Mouse (Mus musculus): ENCODE measurements at regions not wholly inside any gene's neighbourhood (a gene's known extent, or its start where the extent isn't known, plus 50 kb on each side); places are given as distances from the start of the nearest gene placed in this dataset.

- Histone ChIP-seq H3K9ac (no peak overlapping the region), H3K27me3 (no peaks in the 10 kb centered on the region), H3K36me3 (replicated peaks) (no peaks in the 10 kb centered on the region), H3K4me3 (replicated peaks) (no peak overlapping the region), H3K9me3 (replicated peaks) (no peaks in the 10 kb centered on the region), H3K27ac (replicated peaks) (no peak overlapping the region), H3K4me1 (replicated peaks) (0 out of 2 replicates have a peak, but pooled peaks cover 7% of the 10 kb centered on the region), H3K4me2 (no peak overlapping the region)
- WGBS (ENCODE audit: insufficient replicate concordance), result 32% methylated on average over 2 of the region's 2 CpGs
- ATAC-seq (ENCODE audit: insufficient read depth), result no peak
Observed at GRCm38 (mm10) chr3:22022418-22022817, 54.0 kb upstream of the Tbl1xr1 start.

- no peaks in the 10 kb centered on the region for H3K27me3 ChIP-seq
- no peaks in the 10 kb centered on the region for H3K36me3 ChIP-seq (replicated peaks)
- H3K27ac ChIP-seq (replicated peaks), result no peak overlapping the region
- no peak for ATAC-seq (ENCODE audit: insufficient read depth)
- 64% methylated on average over 6 of the region's 6 CpGs for WGBS (ENCODE audit: insufficient replicate concordance)
- no peak overlapping the region for H3K9ac ChIP-seq
- no peak overlapping the region for H3K4me2 ChIP-seq
- H3K4me3 ChIP-seq (replicated peaks), result no peak overlapping the region
- H3K4me1 ChIP-seq (replicated peaks), result 0 out of 2 replicates have a peak, but pooled peaks cover 7% of the 10 kb centered on the region
- H3K9me3 ChIP-seq (replicated peaks), result no peaks in the 10 kb centered on the region
Observed at GRCm38 (mm10) chr3:22023049-22023448, 53.4 kb upstream of the Tbl1xr1 start.

- Histone ChIP-seq H3K27me3 (no peaks in the 10 kb centered on the region), H3K36me3 (replicated peaks) (no peaks in the 10 kb centered on the region)
- 47% methylated on average over 5 of the region's 5 CpGs for WGBS (ENCODE audit: insufficient replicate concordance)
Observed at GRCm38 (mm10) chr3:22023551-22023950, 52.9 kb upstream of the Tbl1xr1 start.

GRCm38 (mm10) chr3:22024200-22024599 lies 52.3 kb upstream of the Tbl1xr1 start:
- H3K4me2 ChIP-seq, result no peak overlapping the region

More at GRCm38 (mm10) chr3:22023551-22023950, 52.9 kb upstream of the Tbl1xr1 start:
- Histone ChIP-seq H3K9me3 (replicated peaks) (no peaks in the 10 kb centered on the region), H3K9ac (no peak overlapping the region), H3K4me2 (no peak overlapping the region), H3K27ac (replicated peaks) (no peak overlapping the region), H3K4me1 (replicated peaks) (0 out of 2 replicates have a peak, but pooled peaks cover 7% of the 10 kb centered on the region), H3K4me3 (replicated peaks) (no peak overlapping the region)
- no peak for ATAC-seq (ENCODE audit: insufficient read depth)

GRCm38 (mm10) chr3:22025119-22025518 lies 51.3 kb upstream of the Tbl1xr1 start:
- no peaks in the 10 kb centered on the region for H3K36me3 ChIP-seq (replicated peaks)
- no peak overlapping the region for H3K9ac ChIP-seq
- H3K4me2 ChIP-seq, result no peak overlapping the region
- no peak for ATAC-seq (ENCODE audit: insufficient read depth)
- 54% methylated on average over 6 of the region's 6 CpGs for WGBS (ENCODE audit: insufficient replicate concordance)
- no peaks in the 10 kb centered on the region for H3K9me3 ChIP-seq (replicated peaks)
- 0 out of 2 replicates have a peak, but pooled peaks cover 7% of the 10 kb centered on the region for H3K4me1 ChIP-seq (replicated peaks)
- H3K27ac ChIP-seq (replicated peaks), result no peak overlapping the region
- no peak overlapping the region for H3K4me3 ChIP-seq (replicated peaks)
- H3K27me3 ChIP-seq, result no peaks in the 10 kb centered on the region

More at GRCm38 (mm10) chr3:22024200-22024599, 52.3 kb upstream of the Tbl1xr1 start:
- H3K27ac ChIP-seq (replicated peaks), result no peak overlapping the region
- no peaks in the 10 kb centered on the region for H3K9me3 ChIP-seq (replicated peaks)
- H3K9ac ChIP-seq, result no peak overlapping the region
- H3K4me1 ChIP-seq (replicated peaks), result 0 out of 2 replicates have a peak, but pooled peaks cover 7% of the 10 kb centered on the region
- ATAC-seq (ENCODE audit: insufficient read depth), result no peak
- 26% methylated on average over 6 of the region's 6 CpGs for WGBS (ENCODE audit: insufficient replicate concordance)
- no peak overlapping the region for H3K4me3 ChIP-seq (replicated peaks)
- no peaks in the 10 kb centered on the region for H3K36me3 ChIP-seq (replicated peaks)
- no peaks in the 10 kb centered on the region for H3K27me3 ChIP-seq

- no peak overlapping the region for H3K27ac ChIP-seq (replicated peaks)
- H3K4me2 ChIP-seq, result no peak overlapping the region
- no peak for ATAC-seq (ENCODE audit: insufficient read depth)
- 71% methylated on average over 8 of the region's 8 CpGs for WGBS (ENCODE audit: insufficient replicate concordance)
- H3K9me3 ChIP-seq (replicated peaks), result no peaks in the 10 kb centered on the region
- no peaks in the 10 kb centered on the region for H3K27me3 ChIP-seq
- no peaks in the 10 kb centered on the region for H3K36me3 ChIP-seq (replicated peaks)
- no peak overlapping the region for H3K9ac ChIP-seq
- H3K4me3 ChIP-seq (replicated peaks), result no peak overlapping the region
- 0 out of 2 replicates have a peak, but pooled peaks cover 7% of the 10 kb centered on the region for H3K4me1 ChIP-seq (replicated peaks)
Observed at GRCm38 (mm10) chr3:22025615-22026014, 50.8 kb upstream of the Tbl1xr1 start.
